Mouse (Mus musculus) cerebellum, adult 8-10 months (tissue): ENCODE measurements around the gene Adamtsl1.

ENCODE experiments used
- DNase-seq: peaks from one replicate; pipeline ENCODE4 v3.0.0; 2022

Gene Adamtsl1

DNA sequence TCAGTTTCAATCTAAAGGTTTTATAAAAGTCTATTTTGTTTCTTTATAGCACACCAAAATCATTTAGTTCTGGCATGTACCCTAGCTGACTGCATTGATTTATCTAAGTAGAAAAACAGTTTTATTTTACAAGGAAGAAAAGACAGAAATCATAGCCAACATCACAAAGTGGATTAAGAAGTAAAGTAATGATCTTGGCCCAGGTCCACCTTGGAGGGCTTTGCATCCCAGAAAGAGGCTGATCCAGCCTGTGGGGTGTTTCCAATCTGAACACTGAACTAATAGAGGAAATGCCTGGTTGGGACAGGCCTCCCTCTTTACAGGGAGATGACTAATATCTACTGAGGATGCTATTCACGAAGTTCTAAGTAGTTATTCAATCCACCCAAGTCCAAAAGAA is 163.6 kb downstream of the Adamtsl1 start:
- DNase-seq, result no peak

DNA sequence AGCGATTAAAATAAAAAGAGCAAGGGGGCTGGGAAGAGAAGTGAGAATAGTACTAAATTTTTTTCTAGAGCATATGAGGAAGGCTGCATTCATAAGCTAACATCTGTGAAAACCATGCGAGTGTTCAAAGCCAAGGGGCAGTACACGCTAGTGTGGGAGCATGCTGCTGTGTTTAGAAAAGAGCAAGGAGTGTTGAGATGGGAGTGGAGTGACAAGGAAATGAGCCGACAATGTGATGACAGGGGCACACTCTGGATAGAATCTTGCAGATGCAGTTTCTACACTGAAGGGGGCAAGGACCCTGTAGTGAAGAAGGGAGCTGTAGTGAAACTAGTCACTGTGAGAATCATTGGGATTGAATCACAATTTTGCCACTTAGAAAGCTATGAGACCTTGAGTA is 172.2 kb downstream of the Adamtsl1 start:
- DNase-seq, result no peak

DNA sequence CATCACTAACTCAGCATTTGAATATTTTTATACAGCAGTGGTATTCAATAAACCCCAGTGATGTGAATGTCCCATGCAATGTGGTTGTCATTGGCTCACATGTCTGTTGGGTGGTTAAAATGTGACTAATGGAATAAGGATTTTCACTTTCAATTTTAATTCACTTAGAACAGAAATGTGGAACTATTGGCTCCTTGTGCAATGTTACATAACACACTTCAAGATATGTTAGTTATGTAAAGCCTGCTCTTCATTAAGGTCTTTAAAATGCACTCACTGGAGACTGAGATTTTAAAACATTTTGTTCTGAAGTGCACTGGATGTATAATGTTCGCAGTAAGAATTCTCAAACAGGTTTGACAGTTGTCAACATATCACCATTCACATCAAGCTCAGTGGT is 181.3 kb downstream of the Adamtsl1 start:
- DNase-seq, result no peak

DNA sequence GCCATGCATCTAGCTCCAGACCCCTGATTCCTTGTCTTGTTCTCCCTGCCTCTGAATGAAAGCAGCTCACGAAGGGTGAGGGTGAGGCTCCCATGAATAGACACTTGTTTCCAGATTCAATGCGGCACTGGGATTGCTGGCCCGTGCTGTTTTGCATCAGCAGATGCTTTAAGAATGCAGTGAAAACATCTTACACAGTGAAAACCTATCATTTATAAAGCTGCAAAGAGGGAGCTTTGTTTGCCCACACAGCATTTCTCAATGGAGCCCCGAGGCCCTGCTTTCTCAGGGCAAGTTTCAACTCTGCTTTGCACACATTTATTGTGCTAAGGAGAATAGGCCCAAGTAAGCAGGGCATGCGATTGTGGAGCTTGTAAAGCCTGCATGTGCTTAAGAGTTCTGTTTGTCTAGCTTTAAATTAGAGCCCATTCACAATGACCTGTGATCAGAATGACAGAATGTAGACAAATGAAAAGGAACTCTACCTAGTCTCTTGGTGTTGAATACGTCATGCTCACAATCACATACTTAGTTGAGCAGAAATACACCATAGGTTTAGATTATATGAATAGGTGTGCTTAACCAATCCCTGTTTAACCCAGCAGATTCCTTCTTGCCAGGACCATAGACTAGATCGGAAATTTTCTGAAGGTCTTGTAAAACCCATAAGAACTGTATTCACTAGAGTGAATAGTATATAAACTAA is 193.5 kb downstream of the Adamtsl1 start:
- no peak for DNase-seq

DNA sequence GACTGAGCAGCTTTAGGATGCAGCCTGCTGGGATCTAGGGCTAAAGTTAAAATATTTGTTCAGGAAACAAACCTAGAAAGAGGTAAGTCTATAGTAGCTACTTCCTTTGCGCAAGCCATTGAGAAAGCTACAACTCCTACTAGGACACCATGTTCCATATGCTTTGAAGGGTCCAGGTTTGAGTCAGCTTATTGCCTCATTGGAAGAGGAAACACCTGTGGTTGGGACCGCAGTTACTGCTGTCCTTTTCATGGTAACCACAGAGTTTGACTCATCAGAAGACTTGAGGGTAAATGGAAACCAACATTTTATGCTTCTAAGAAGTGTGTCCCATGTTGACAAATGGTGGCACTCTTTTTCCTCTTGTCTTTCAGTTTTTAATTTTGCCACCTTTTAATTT is 195.7 kb downstream of the Adamtsl1 start:
- DNase-seq, result no peak

DNA sequence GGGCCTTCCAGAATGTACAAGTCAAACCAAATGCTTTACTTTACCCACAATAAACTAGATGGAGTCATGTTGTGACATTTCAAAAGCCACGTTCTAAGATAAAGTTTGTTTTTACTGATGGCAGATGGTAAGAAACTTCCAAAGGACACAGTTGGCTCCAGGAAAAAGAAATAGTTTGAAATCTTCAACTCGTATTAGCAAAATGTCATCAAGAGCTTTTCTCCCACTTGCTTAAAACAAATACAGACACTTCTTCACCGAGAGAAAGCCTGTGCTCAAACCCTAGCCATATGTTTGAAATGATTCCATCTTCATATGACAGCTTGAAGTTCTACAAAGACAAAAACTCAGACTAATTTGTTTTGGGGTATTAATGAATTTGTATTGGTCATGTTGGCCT is 211.0 kb downstream of the Adamtsl1 start:
- DNase-seq, result no peak

DNA sequence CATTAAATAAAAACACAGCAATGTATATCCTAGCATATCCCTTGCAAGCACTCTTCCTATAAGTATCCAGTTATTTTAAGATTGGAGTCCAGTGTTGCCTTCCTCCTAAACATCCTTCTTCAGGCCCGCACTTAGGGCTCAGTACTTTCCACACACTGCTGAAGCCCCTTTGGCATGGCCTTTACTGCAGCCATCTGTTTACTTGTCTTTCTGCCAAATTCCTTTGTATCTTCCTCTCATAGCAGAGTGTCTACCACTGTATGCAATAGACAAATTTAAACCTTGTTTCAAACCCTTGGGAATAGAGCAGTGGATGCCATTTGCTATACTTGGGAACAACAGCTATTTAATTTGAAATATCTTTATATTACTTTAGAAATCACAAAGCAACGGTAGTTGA is 213.8 kb downstream of the Adamtsl1 start:
- peak; percentile 30 for DNase-seq

DNA sequence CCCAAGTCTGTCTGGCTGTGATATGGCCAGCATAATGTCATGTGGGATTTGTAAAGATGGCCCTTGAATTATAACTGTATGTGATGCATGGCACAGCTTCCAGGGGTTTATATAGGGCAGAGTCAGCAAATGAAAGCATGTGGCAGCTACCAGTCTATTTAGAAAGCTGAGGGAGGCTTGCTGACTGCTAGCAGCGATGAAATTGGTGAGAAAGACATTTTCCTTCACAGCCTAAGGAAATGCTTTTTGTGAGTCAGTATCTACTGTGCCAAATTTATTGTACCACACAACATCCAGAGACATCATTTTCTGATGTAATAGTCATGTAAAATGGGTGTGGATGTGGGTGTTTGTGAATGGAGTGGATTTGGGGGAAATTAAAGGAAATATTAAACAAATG is 214.4 kb downstream of the Adamtsl1 start:
- peak; percentile 3 for DNase-seq

DNA sequence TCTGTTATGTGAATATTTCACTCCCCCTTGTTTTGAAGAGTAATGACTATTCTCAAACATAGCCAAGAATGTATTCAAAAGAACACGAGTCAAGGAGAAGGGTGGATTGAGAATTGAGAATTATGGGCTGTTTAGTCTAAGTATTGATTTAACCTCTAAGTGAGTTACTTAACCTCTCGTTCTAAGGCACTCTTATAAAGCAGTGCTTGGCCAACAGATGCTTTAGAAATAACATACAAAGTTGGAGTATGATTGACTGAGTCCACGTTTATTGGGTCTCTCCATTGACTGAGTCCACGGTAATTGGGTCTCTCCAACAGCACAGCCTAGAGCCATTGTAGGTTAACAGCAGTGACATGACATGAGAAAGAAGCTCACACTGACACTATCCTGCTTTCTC is 226.5 kb downstream of the Adamtsl1 start:
- DNase-seq, result no peak

DNA sequence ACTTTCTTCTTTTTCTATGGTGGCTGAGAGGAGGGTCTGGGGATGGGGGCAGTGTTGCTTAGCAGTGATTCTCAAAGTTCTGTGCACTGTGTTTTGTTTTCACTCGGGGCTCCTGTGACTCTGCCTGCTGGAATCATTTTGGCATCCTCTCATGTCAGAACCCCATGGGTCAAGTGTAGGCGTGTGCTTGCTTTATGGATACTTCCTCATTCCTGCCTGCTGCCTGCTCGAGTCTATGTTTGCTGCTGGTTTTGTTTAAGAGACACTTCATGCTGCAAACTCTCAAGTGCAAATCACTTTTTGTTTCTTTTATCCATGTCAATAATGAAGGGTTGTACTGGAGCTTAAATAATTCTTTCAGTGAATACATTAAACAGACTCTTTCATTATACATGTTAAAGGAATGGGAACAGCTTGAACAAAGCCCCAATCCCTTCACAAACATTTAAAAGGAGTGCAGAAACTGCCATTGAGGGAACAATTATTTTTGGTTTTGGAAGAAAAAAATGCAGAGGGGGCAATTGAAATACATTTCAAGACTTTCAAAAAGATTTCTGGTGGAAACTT is 227.9 kb downstream of the Adamtsl1 start:
- DNase-seq, result no peak

DNA sequence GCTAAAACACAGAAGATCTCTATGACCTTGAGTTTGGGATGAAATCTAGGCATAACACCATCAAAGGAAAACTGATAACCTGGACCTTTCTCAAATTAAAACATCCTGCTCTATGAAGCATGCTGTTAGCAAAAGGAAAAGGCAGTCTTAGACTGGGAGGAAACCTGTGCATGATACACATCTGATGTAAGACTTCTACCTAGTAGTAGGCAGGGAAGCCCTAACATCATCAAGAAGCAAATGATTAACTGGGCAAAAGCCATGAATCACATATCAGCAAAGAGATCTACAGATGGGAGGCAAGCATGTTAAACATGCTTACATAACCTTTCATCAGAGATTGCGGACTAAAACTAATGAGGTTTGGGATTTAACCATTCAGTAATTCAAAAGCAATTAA is 229.5 kb downstream of the Adamtsl1 start:
- no peak for DNase-seq

DNA sequence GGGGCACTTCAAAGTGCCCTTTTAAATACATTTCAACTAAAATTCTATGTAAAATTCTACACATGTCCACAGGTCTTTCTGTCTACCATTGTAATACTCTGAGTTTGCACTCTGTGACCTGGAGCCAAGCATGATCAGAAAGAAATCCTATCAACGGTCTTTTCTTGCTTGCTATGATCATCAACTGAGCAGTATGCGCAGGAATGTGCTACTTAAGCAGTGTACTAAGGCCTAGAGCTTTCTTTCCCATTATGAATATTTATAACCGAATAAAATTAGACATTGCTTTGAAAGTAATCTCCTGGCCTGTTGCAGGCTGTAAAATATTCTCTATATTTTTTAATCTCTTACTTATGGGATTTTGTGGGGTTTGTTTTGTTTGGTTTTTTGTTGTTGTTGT is 248.7 kb downstream of the Adamtsl1 start:
- DNase-seq, result no peak

DNA sequence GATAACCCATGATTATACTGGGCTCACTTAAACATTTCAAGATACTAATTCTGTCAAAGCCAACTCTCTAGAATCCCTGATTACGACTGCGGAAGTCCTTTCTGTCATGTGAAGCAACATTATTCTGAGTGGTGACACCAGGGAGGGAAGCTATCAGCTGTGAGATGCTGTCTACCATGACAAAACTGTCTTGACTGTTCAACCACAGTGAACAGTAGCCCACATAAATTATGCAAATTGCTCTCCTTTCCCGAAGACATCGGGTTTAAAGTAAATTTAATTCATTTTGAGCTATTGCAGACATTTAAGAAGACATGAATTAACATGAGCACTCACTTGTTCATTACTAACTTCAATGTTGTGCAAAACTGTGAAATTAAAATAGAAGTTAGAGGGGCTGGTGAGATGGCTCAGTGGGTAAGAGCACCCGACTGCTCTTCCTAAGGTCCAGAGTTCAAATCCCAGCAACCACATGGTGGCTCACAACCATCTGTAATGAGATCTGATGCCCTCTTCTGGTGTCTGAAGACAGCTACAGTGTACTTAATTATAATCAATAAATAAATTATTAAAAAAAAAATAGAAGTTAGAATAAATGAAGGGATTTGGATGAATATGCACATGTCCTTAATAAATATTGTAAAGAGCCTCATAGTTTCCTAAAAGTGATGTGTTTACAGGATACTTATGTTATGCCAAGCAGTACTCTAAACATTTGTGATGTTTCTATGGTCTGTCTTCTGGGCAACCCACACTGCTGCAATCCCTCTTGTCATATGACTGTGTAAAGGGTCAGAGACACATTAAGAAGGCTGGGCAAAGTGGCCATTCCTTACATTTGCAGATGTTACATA is 249.4 kb downstream of the Adamtsl1 start:
- no peak for DNase-seq

DNA sequence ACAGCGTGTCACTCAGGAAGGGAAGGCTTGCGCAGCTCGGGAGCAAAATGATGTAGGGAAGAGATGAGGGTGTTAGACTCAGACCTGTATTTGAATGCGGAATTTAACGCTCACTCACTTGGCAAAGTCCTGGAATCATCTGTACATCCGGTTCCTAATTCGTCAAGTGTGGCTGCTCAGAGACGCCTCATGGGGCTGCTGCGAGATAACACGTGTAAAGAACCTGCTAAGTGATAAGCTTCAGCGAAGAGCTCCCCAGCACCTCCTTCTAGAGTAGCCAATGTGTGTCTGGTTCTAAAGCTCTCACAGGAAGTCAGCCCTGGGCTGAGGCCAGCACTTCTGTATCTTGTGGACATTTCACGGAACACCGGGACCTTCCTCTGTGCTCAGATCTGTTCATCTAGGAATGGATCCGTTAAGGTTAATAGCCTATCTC is 250.1 kb downstream of the Adamtsl1 start:
- DNase-seq, result no peak

DNA sequence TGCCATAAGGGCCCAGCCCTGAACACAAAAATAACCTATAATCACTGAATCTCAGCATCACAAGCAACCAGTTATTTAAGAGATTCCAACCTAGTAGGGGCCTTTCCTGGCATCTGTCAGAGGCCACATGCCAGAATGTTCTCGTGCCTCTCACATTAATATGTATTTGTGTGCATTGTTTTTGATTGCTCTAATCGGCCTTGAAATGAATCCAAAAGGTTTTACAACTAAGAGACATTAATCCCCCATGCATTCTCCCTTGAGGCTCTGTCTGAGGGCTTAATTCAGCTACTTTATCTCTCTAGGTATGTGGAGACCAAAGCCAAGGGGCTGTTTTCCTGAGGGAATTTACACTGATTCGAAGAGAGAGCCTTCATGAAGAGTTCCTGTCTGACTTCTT is 250.5 kb downstream of the Adamtsl1 start:
- DNase-seq, result no peak

DNA sequence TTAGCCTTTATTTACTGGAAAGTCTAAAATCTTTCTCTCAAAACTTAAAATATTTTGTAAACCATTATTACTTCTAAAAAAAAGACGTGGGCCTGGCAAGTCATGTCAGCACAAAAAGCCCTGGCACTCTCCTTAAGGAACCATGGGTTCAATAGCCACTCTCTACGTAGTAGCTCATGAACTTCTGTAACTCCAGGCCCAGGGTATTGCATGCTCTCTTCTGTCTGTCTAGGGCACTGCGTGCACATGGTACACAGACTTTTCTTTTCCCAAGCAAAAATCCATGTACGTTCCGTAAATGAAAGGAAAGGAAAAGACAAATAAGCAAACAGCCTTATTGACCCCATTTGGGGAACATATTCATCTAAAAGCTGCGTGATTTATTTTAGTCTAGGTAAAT is 253.7 kb downstream of the Adamtsl1 start:
- DNase-seq, result no peak

DNA sequence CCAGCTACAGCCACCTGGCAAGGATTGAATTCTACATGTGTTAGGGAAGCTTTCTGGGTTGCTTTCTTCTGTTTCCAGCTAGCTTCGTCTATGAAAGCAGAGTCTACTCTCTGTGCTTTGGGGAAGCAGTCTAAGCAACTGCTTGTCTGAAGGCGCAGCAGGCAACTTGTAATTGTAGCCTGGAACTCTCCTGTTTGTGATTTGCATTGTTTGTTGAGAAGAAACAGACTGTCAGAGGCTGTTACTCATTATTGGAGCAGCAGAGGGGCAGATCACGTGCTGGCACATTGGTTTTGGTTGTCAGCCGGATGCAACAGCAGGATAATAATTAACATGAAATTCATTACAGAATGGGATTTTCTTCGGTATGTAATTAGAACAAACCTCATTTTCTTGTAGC is 254.1 kb downstream of the Adamtsl1 start:
- no peak for DNase-seq

DNA sequence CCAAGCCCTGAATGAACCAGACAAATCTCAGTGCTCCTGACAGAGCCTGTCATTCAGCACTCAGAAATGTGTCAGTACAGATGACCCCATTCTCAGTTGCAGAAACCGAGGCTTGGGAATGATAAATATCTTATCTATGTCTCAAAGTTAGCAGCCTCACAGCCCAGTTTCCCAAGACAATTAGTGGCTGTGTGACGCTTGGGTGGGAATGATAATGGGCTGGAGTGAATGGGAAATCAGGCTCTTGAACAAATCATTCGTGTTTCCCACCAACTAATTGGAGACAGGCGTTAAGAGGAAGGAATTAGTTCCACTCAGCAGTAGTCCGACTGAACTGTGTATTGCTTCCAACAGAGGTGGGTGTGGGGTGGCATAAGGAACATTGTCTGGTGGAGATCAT is 268.5 kb downstream of the Adamtsl1 start:
- no peak for DNase-seq

DNA sequence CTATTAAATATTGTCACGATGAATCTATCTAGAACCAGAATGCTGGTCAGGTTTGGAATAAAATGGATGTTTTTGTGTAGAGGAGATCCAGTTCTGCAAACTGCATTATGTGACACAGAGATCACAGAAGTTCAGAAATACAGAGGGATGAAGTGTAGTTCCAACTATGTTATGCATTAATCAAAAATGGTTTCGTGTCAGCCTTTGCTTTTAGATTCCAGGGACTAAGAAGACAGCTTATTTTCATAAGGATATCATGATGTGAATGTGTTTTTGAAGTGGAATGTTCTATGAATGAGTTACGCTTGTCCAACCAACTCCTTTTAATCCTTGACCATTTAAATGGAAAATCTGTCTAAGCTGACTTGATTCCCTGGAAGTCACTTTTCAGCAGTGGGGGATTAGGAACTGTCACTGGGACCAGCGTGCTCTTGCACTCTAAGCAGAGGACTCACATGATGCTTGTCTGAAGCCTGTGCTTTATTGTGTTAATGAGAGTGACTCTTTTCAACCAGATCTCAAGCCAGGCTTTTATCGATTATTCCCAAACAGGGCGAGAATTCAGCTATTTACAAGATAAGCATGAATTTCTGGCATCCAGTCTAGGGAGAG is 269.9 kb downstream of the Adamtsl1 start:
- no peak for DNase-seq

DNA sequence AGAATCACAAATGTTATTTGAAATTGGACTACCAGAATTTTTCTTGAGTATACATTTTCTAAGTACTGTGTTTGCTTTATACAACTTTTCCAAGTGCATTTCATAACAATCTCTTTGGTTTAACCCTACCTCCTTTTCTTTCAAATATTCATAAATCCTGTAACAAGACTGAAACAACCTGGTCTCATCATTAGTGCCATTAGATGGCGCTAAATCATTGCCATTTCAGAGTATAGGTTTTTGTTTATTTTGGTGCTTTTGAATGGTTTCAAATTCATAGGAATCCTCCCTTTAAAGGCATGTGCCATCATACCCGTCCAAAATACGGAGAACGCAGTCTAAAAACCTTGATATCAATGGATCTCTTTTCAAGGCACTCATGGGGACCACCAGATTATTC is 270.5 kb downstream of the Adamtsl1 start:
- no peak for DNase-seq

DNA sequence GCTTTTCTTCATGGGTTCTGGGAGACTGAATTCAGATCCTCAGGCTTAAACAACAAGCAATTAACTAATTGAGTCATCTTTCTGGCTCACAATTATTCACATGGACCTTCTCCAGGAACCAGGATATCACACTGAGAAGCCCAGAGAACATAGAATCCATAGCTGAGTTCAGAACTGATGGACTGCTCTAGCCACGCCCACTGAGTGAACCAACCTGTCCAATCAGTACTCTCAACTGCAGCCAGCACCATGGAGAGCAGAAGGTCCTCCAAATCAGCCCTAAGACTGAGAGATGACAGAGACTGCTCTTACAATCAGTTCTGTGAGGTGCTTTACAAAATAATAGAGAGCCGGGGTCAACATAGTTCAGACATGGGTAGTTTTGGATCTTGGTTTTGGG is 276.3 kb downstream of the Adamtsl1 start:
- no peak for DNase-seq

DNA sequence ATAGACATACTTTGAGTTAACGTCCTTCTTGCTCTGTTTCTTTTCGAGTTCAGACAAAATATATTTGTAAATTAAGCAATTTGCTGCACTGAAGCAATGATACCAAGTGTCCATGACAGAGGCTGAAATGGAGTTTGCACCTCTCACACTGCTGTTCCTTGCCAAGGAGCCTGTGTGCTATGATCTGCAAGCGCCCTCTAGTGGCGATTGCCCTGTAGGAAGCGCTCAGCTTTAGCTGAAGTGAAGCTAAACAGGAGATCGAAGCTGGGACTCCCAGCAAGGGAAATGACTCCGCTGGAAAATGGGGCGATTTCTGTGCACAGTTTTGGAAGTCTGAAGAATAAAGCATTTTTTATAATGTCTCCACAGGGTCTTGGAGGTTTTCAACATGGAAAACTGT is 287.8 kb downstream of the Adamtsl1 start:
- DNase-seq, result peak; percentile 77

DNA sequence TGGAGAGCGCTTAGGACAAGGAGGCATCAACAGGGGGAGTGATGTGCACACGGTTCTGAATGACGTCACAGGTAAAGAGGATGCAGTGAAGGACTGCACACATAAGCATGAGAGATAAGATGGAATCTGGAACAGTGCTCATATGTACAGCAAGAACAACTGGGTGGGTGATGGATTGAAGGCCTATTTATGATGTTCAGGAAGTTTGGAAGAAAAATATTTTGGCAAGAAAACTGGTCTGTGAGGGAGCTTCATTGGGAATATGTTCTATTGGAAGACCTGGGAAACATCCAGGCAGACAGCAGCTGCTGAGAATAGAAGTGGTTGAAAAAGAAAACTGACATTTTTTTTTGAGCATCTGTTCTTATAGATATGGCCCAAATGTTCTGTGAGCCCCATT is 300.4 kb downstream of the Adamtsl1 start:
- DNase-seq, result no peak

DNA sequence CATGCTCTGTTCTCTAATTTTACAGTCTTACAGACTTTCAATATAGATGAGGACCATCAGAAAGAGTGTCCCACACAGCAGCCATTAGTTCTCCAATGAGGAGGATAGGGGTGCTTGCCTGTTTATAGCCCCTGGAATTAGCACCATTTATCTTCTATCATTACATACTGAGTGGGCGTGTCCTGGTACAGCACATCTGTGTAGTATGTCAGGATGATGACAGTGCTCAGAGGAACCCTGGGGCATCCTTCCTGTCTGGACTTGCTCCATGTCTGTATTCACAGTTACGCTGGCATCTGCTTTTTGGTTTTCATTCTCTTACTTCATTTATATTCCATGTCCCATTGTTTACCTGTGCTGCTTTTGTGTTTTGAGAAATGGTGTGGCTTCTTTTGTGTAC is 304.5 kb downstream of the Adamtsl1 start:
- DNase-seq, result no peak
